Mouse (Mus musculus): ENCODE measurements around the gene Rab11fip5. TPM values are rescaled to one million over a fixed set of nuclear protein-coding genes. Genes with fewer than 3 reads are reported as not detected.
A peak's percentile ranks its signal among the peaks of the same experiment; 100 is the strongest.

Rab11fip5 gene
- 13.2 and 15.1 TPM in 2 replicates for polyA plus RNA-seq (2015; fragmentation: Nextera tagmentation; extraction: Ambion mirVana)

GRCm38 (mm10) chr6:85373951-85374733, at the start of gene Rab11fip5:
TSS of gene Rab11fip5 (minus strand) at chr6:85374634.
- Histone ChIP-seq H3K36me3 (0 out of 2 replicates have a peak, but pooled peaks cover 7% of the 10 kb centered on the region), H3K4me1 (replicated peaks) (peaks cover 49% of the 10 kb centered on the region), H3K27me3 (peaks cover 23% of the 10 kb centered on the region), H3K27ac (replicated peaks) (peak within 1 kb of the TSS; percentile 84), H3K9me3 (no peaks in the 10 kb centered on the region), H3K4me2 (peak within 1 kb of the TSS; percentile 81), H3K4me3 (peak within 1 kb of the TSS; percentile 85), H3K9ac (peak within 1 kb of the TSS; percentile 90)
- ATAC-seq (ENCODE audit: low read depth), result peak; percentile 98
- 1% methylated on average over 75 of the region's 80 CpGs for WGBS

DNA sequence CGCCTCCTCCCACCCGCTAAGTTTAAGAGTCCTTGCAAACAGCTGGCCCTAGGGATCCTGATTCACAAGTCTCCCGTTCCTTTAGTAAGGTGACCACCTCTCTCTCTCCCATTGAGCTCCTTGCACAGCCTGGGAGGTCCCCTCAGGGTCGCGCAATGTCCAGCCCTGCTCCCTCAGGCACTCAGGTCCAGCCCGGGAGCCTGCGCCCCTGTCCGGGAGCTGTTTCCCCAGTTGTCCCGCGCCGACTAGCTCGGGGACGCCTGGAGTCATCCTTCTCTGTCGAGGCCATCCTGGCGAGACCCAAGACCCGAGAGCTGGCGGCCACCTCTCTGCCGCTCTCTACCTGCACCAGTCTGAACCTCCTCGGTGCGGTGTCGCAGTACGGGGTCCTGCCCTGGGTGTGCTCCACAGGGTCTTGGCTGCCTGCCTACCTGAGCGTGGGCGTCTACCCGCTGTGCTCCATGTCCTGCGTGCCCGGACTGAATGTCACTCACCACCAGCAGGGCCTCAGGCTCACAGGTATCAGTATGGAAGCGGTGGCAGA, 49.5 kb upstream of the Rab11fip5 start, which contains the start of gene Noto:
Gene Noto, plus strand, starts transcription at position 51 of the 544 bp plus-strand sequence.
- Histone ChIP-seq H3K27me3 (peaks cover 45% of the 10 kb centered on the region), H3K9me3 (no peaks in the 10 kb centered on the region), H3K4me1 (replicated peaks) (no peaks in the 10 kb centered on the region), H3K4me2 (no peak within 1 kb of the TSS), H3K36me3 (no peaks in the 10 kb centered on the region), H3K9ac (no peak within 1 kb of the TSS), H3K27ac (replicated peaks) (no peak within 1 kb of the TSS), H3K4me3 (no peak within 1 kb of the TSS)
- ATAC-seq (ENCODE audit: low read depth), result no peak
- 12% methylated on average over 28 of the region's 28 CpGs for WGBS

GRCm38 (mm10) chr6:85419150-85419549, 44.7 kb upstream of the Rab11fip5 start:
- 92% methylated on average over 2 of the region's 2 CpGs for WGBS

GRCm38 (mm10) chr6:85415829-85416228, 41.4 kb upstream of the Rab11fip5 start:
- Histone ChIP-seq H3K36me3 (no peaks in the 10 kb centered on the region), H3K27me3 (peaks cover 16% of the 10 kb centered on the region), H3K9me3 (no peaks in the 10 kb centered on the region), H3K27ac (replicated peaks) (no peak overlapping the region), H3K9ac (no peak overlapping the region), H3K4me2 (no peak overlapping the region), H3K4me3 (no peak overlapping the region), H3K4me1 (replicated peaks) (no peaks in the 10 kb centered on the region)
- 53% methylated on average over 3 of the region's 3 CpGs for WGBS
- ATAC-seq (ENCODE audit: low read depth), result no peak

More at GRCm38 (mm10) chr6:85419150-85419549, 44.7 kb upstream of the Rab11fip5 start:
- Histone ChIP-seq H3K4me1 (replicated peaks) (no peaks in the 10 kb centered on the region), H3K27ac (replicated peaks) (no peak overlapping the region), H3K9ac (no peak overlapping the region), H3K4me3 (no peak overlapping the region), H3K36me3 (no peaks in the 10 kb centered on the region), H3K27me3 (peaks cover 38% of the 10 kb centered on the region), H3K4me2 (no peak overlapping the region), H3K9me3 (no peaks in the 10 kb centered on the region)
- no peak for ATAC-seq (ENCODE audit: low read depth)

DNA sequence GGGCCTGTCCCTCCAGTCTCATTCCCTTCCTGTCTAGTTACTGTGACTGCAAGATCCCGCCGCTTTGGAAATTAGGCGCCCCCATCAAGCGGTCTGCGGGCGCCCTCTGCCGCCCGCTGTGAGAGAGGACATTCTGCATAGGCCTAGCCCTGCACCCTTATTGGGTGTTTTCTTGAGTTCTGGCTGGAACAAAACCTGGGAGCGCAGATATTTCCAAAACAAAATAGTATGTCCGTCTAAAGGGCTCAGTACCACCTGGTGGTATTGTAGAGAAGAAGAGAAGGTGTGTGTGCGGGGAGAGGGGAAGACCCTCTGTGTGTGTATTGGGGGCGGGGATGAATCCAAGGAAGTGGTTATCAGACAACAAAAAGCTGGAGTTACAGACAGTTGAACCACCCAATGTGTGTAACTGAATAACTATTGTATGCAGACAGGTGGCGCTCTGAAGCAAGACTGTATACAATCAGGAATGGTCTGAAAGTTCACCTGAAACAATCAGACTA, 36.4 kb upstream of the Rab11fip5 start:
- Histone ChIP-seq H3K27me3 (peaks cover 53% of the 10 kb centered on the region), H3K4me2 (no peak overlapping the region)

DNA sequence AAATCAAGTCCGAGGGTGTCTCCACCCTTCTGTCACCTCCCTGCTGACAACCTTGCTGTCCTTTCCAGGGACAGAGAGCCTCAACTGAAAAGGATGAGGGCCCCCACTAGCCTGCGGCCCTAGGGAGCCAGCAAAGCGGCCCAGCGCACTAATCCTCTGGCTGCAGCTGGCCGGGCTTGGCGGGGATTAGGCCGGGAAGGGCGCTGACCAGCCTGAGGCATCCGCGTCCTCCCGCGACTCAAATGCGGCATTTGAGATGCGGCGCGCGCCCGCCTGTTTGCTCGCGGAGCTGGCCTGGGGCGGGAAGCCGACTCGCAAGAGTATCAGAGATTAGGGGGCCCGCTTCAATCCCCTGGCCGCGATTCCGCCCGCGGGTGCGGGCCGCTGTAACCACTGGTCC, 34.6 kb upstream of the Rab11fip5 start:
- ATAC-seq (ENCODE audit: low read depth), result no peak
- WGBS, result 2% methylated on average over 31 of the region's 31 CpGs
- H3K4me2 ChIP-seq, result peak overlapping the region; percentile 41
- no peaks in the 10 kb centered on the region for H3K9me3 ChIP-seq
- H3K4me3 ChIP-seq, result peak overlapping the region; percentile 24
- H3K27ac ChIP-seq (replicated peaks), result no peak overlapping the region
- peaks cover 6% of the 10 kb centered on the region for H3K4me1 ChIP-seq (replicated peaks)
- peaks cover 58% of the 10 kb centered on the region for H3K27me3 ChIP-seq
- H3K36me3 ChIP-seq, result no peaks in the 10 kb centered on the region
- peak overlapping the region; percentile 61; the same call in 1 of the 2 replicates for H3K9ac ChIP-seq

More for the DNA sequence above, 36.4 kb upstream of the Rab11fip5 start:
- Histone ChIP-seq H3K4me3 (no peak overlapping the region), H3K36me3 (no peaks in the 10 kb centered on the region), H3K4me1 (replicated peaks) (peaks cover 6% of the 10 kb centered on the region), H3K9ac (no peak overlapping the region), H3K27ac (replicated peaks) (no peak overlapping the region), H3K9me3 (no peaks in the 10 kb centered on the region)
- ATAC-seq (ENCODE audit: low read depth), result peak; percentile 72
- 12% methylated on average over 13 of the region's 13 CpGs for WGBS

DNA sequence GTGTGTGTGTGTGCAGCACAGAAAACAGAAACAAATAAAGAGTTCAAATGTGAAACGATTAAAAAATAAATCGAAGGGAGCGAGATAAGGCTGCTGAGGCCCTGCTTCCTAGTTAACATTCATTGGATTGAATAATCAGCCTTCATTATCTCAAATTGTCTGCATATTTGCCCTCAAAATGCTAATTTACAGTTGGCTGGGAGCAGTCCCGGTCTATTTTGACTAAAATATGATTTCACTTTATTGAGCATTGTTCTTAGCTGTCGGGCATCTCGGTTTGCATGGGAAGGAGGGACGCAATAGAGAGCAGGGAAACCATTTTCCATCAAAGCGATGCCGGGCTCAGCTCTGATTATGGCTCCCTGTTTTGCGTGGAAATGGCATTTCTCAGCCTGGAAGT, 28.6 kb upstream of the Rab11fip5 start:
- 71% methylated on average over 10 of the region's 10 CpGs for WGBS
- Histone ChIP-seq H3K9me3 (no peaks in the 10 kb centered on the region), H3K4me3 (no peak overlapping the region), H3K27me3 (peaks cover 32% of the 10 kb centered on the region), H3K4me1 (replicated peaks) (no peaks in the 10 kb centered on the region), H3K27ac (replicated peaks) (no peak overlapping the region), H3K36me3 (no peaks in the 10 kb centered on the region), H3K9ac (no peak overlapping the region), H3K4me2 (no peak overlapping the region)
- ATAC-seq (ENCODE audit: low read depth), result no peak

DNA sequence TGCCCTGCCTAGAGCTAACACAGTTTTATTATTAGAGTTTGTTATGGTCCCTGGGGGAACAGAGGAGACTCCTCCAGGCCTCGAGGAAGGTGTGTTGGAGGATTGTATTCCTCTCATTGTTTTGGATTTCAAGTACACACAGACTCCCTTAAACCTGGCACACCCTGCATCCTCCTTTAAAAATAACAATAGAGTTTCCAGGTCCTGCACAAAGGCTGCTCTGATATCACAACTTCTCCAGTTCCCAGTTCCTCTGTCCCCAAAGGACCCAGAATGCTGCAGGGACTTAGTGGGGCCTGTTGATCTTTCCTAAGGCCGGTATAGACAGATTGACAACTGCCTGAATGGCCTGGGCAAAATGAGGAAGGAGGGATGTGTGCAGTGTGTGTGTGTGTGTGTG, 28.2 kb upstream of the Rab11fip5 start:
- Histone ChIP-seq H3K36me3 (no peaks in the 10 kb centered on the region), H3K9ac (no peak overlapping the region), H3K9me3 (no peaks in the 10 kb centered on the region), H3K4me1 (replicated peaks) (no peaks in the 10 kb centered on the region), H3K4me3 (no peak overlapping the region), H3K4me2 (no peak overlapping the region), H3K27me3 (peaks cover 28% of the 10 kb centered on the region), H3K27ac (replicated peaks) (no peak overlapping the region)
- 45% methylated on average over 2 of the region's 2 CpGs for WGBS
- no peak for ATAC-seq (ENCODE audit: low read depth)

DNA sequence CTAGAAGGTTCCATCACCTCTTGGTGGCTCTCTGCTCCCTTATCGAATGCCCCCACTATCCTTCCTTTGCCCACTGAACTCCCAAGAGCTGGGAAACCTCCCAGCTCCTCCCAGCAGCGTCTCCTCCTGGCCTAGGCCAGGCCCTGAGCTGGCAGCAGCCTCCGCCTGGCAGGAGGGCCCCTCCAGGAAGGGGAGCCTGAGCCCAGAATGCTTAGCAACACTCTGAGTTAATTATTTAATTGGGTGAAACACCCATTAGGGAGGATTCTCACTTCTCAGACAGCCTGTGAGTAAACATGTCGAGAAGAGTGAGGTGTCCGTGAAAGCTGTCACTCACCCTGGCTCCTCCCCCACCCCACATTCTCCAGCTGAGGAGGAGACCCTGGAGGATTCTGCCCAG, 25.3 kb upstream of the Rab11fip5 start:
- Histone ChIP-seq H3K4me3 (no peak overlapping the region), H3K9me3 (no peaks in the 10 kb centered on the region), H3K9ac (no peak overlapping the region), H3K4me1 (replicated peaks) (no peaks in the 10 kb centered on the region), H3K36me3 (no peaks in the 10 kb centered on the region), H3K4me2 (no peak overlapping the region), H3K27ac (replicated peaks) (no peak overlapping the region), H3K27me3 (peaks cover 6% of the 10 kb centered on the region; the same call in 1 of the 2 replicates)
- no peak for ATAC-seq (ENCODE audit: low read depth)
- WGBS, result 33% methylated on average over 5 of the region's 5 CpGs

DNA sequence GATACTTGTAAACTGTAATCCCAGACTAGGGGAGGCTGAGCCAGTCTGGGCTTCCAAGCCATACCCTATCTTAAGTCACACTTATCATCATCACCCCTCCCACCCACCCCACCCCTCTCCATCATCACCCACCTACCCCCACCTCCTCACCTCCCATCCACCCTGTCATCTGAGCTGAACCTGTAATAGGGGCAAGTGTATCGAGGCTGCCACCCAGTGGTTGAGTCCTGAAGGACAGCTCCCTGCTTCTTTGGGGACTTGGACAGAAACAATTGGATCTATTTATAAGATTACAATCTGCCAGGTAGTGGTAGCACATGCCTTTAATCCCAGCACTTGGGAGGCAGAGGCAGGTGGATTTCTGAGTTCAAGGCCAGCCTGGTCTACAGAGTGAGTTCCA, 22.7 kb upstream of the Rab11fip5 start:
- H3K27me3 ChIP-seq, result no peaks in the 10 kb centered on the region
- no peaks in the 10 kb centered on the region for H3K4me1 ChIP-seq (replicated peaks)
- 13% methylated on average over 1 of the region's 1 CpGs for WGBS
- H3K4me3 ChIP-seq, result no peak overlapping the region
- no peaks in the 10 kb centered on the region for H3K9me3 ChIP-seq
- no peak overlapping the region for H3K9ac ChIP-seq
- H3K27ac ChIP-seq (replicated peaks), result no peak overlapping the region
- H3K36me3 ChIP-seq, result no peaks in the 10 kb centered on the region
- ATAC-seq (ENCODE audit: low read depth), result no peak
- no peak overlapping the region for H3K4me2 ChIP-seq

- H3K4me1 ChIP-seq (replicated peaks), result no peaks in the 10 kb centered on the region
- H3K36me3 ChIP-seq, result no peaks in the 10 kb centered on the region
- H3K4me3 ChIP-seq, result no peak overlapping the region
- no peak for ATAC-seq (ENCODE audit: low read depth)
- no peak overlapping the region for H3K4me2 ChIP-seq
- H3K9me3 ChIP-seq, result no peaks in the 10 kb centered on the region
- 96% methylated on average over 2 of the region's 2 CpGs for WGBS
- no peak overlapping the region for H3K9ac ChIP-seq
- 0 out of 2 replicates have a peak, but pooled peaks cover 4% of the 10 kb centered on the region for H3K27me3 ChIP-seq
- no peak overlapping the region for H3K27ac ChIP-seq (replicated peaks)
Observed at GRCm38 (mm10) chr6:85395360-85395759, 20.9 kb upstream of the Rab11fip5 start.

GRCm38 (mm10) chr6:85391803-85392202, 17.4 kb upstream of the Rab11fip5 start:
- Histone ChIP-seq H3K36me3 (no peaks in the 10 kb centered on the region), H3K9me3 (no peaks in the 10 kb centered on the region), H3K27me3 (peaks cover 10% of the 10 kb centered on the region; the same call in 1 of the 2 replicates), H3K27ac (replicated peaks) (no peak overlapping the region), H3K4me1 (replicated peaks) (no peaks in the 10 kb centered on the region), H3K9ac (no peak overlapping the region), H3K4me3 (no peak overlapping the region), H3K4me2 (no peak overlapping the region)
- no peak for ATAC-seq (ENCODE audit: low read depth)
- 34% methylated on average over 6 of the region's 7 CpGs for WGBS

Data from neural tube, embryonic 13.5 days (tissue).